Mouse (Mus musculus) left cerebral cortex, postnatal 25 days (tissue): ENCODE measurements at regions not wholly inside any gene's neighbourhood (a gene's known extent, or its start where the extent isn't known, plus 50 kb on each side); places are given as distances from the start of the nearest gene placed in this dataset.

ENCODE experiments used
- DNase-seq, 2 experiments: peaks; one replicate each; pipeline ENCODE4 v3.0.0; 2022; ENCODE audit warnings: low spot score in 2 of 2, mixed read lengths in 1 of 2
- intact Hi-C: fragments of 180-260 bp; cut with DNase I; formaldehyde crosslinking; loops from one replicate; pipeline ENCODE4 v1.15.1; 2025

DNA sequence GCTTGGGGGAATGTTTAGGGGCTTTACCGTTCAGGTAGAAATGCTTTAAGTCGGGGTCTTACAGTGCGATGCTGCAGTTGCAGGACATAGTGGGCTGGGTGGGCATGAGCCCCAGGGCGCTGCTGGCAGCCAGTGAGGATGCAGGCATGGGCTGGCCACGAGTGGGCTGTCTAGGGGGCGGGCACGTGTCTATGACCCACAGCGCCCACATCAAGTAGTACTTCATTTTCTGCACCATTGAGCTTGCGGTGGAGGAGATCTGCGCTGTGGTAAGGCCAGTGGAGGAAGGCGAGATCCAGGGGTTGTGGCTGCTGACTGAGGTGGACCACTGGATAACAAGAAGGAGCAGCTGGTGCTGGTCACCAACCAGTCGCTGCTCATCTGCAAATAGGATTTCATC, 52.4 kb upstream of the Olfr291 start:
- DNase-seq, result no peak
- intact Hi-C loops, result no loop called here

DNA sequence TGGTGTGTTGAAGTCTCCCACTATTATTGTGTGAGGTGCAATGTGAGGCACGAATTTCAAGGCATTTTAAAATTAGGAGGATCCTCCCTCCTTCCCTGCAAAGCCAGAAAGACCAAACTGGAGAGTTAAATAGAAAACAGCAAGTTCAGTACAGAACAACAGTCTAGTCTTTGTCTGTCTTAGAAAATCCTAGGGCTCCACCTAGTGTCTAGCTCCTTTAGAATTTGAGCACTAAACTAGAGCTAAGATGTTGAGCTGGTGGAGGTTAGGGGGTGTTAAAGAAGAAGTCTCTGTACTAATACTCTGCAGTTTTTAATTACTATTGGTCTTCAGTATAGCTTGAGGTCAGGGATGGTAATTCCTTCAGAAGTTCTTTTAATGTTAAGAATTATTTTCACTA, 58.7 kb upstream of the Olfr291 start:
- DNase-seq, result peak; percentile 23 to 65
- intact Hi-C loops, result loop anchor here (5.0 to 10.0 kb wide), 3 partner anchors 47 to 710 kb away; partner anchors contain the start of gene Cemip

DNA sequence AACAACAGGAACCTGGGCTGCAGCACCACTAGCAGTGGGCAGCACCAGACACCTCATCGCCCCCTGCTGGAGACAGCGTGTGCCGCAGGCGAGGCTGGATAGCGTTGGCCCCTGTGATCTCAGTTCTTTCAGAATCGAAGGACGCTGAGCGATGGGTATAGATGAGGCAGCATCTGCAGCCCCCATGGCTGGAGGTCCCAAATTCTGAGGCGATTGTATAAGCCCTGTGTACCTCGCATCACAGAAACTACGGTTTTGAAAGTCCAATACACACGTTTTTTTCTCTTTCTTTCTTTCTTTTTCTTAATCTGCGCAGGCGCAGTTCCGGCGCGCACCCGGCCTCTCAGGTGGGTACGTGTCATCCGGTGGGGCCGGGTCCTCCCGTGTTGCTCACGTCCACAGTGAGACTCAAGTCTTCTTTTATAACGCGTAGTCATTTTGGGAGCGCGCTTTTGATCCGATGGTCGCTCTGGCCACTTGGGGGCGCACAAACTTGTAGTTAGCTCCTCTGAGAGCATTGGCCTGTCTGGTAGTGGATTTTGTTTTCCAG, 74.0 kb upstream of the Olfr291 start:
- intact Hi-C loops, result loop anchor here (5.0 kb wide), 1 partner anchor 187 kb away; no protein-coding TSS in a partner anchor

DNA sequence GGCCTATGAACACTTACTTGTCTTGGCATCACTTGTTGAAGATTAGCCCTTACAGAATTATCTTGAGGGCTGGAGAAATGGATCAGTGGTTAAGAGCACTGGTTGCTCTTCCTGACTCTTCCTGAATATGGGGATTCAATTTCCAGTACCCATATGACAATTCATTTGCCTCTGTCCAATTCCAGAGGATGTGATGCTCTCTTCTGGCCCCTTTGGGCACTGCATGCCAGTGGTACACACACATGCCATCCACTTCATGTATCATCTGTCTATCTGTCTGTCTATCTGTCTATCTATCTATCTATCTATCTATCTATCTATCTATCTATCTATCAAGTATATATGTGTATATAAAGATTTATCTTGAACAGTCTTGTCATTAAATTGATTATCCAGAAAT, 75.7 kb upstream of the Olfr291 start:
- intact Hi-C loops, result loop anchor here (5.0 kb wide), 1 partner anchor 185 kb away; no protein-coding TSS in a partner anchor
- no peak for DNase-seq

More for the DNA sequence above, 74.0 kb upstream of the Olfr291 start:
- peak; percentile 82 to 93 for DNase-seq

DNA sequence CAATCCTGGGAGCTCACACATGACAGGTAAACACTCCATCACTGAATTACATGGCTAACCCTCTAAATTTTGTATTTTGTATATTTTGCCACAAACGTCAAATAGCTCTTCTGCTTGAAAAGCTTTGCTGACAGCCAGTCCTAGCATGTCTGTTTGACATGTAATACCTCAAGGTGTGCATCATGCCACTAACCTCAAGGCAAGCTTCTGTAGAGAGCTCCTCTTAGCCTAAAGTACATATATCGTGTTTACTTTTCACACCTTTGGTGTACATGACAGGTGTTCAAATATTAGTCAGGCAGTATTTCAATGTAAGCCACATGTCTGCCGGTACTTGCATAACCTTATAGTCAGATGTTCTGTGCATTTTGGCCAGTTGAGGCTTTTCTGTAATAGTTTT, 66.5 kb upstream of the Zfand6 start:
- intact Hi-C loops, result no loop called here
- DNase-seq, result no peak

DNA sequence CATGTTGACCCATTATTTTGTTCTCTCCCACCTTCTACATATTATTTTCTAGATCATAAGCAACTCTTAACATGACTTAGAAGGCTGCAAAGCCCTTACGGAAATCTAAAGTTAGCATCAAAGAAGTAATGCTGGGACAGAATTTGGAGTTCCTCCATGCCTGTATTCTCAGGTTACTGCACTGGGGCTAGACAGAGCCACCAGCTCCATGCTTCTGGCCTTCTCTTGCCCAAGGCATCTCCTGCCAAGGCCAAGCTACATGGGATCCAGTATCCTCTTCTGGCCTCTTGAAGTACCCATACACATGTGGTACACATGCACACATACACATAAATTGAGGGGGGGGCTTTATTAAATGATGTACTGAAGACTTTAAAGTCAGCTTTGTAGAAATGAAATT, 63.6 kb upstream of the Zfand6 start:
- DNase-seq, result no peak
- intact Hi-C loops, result no loop called here

DNA sequence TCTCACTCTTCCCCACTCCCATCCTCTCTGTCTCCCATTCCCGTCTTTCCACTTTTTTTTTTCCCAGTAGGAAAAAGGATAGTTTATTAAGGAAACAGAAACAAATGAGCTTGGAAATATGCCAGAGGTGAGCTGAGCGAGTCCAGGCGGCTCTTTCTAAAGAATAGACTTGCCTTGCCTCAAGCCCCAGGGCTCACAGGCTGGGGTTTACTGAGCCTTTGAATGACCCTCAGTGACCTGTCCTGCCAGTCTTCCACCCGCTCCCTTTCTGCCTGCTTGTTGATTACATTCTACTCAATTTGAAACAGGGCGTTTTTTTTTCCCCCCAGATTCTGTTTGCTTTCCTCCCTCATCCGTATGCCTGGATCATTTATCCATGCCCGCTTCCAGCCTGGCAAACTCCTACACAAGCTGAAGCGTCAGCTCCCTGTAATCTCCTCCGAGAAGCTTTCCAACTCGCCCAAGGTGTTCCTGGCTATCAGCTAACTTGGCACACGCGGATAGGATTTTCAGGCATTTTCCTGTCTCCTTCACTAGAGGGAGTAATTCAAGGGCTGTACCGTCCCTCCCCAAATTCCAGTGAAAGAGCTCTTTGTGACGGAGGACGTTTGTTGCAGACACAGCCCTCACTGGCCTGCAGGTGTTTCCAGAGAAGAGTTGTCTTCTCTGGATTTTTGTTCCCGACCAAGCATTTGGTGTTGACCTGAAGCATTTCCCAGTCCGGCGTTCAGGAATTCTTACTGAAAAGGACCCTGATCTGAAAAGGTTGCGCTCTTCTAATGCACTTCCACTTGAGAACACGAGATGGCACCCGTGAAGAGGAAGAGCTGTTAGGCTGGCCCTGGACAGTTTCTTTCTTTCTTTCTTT, 59.9 kb upstream of the Zfand6 start:
- intact Hi-C loops, result loop anchor here (2.0 to 5.0 kb wide), 3 partner anchors 48 to 155 kb away; partner anchors contain the start of gene Fah
- peak; percentile 58 to 79 for DNase-seq

DNA sequence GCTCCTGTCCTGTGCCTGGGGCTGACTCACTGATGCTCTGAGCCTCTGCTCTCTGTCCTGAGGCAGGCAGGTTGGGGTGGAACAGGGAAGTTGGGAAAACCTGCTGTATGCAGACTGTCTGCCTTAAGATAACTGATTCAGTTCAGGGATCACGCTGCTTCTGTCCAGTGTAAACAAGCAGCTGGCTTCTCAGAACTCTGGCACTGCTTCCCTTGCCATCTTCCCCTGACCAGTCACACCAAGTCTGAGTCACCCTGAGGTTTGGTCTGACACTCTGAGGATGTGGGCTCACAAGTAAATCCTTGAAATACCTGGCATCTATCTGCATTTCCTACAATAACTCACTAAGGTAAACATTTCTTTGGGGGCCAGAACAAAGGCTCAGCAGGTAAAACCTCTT, 58.1 kb upstream of the Zfand6 start:
- intact Hi-C loops, result loop anchor here (2.0 to 5.0 kb wide), 3 partner anchors 49 to 153 kb away; partner anchors contain the start of gene Fah
- no peak for DNase-seq

DNA sequence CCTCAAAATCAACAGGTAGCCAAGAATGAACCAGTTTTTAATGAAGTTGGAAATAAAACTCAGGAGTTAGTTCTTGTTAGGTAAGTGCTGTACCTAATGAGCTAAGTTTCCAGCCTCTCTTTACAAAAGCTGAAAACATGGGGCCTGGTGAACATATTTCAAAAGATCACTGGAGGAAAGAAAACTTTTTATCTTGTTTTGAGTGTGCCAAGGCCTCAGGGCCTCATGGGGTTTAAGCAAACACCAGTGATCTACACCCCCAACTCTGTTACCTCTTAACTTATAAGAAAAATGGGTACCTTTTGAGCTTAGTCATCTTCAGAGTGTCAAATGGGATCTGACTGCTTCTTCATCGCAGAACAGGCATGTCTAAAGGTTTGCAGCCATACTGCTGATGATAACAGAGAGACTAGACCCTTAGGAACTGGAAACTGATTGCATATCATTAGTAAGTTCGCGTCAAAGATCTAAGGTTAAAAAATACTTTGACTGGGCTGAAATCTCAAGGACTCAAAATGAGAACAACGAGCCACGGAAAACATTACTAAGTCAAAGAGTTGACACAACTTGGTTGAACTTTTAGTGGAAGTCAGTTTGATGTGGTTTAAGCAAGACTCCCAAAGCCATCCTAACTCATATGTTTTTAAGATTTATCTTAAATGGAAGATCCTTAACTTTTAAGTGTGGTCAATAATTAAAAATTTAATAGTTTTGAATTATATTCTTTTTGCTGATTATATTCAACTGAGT, 54.7 kb upstream of the Zfand6 start:
- intact Hi-C loops, result loop anchor here (5.0 kb wide), 2 partner anchors 53 to 137 kb away; partner anchors contain the start of gene Fah
- DNase-seq, result no peak

DNA sequence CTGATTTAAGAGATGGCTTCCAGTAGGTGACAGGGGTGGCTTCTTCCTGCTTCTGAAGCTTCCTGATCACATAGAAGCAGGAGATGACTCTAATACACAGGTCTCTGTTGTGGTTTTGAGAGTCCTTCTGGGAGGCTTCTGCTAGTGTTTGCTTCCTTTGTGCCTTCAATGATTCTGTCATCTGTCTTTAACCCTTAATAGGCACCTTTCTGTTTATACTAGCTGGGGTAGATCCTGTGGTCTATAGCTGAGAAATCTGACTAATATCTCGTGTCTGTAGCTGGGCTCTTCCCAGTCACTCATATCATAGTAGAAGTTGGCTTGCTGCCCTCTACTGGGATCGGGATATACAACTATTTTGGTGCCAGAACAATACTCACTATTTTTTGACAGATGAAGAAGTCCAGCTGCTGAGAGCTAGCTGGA, 50.2 kb upstream of the Zfand6 start:
- peak; percentile 2 to 8 for DNase-seq
- intact Hi-C loops, result no loop called here
